Mouse (Mus musculus) liver, embryonic 13.5 days (tissue): ENCODE data around the gene Ccdc57. TPM values are rescaled to one million over a fixed set of nuclear protein-coding genes. Genes with fewer than 3 reads are reported as not detected.

Source experiments
- ATAC-seq: fragments of 200-750 bp; cut with Nextera tagmentation; 2 replicates; pipeline ENCODE4 v1.8.0; 2017; ENCODE audit warnings: low read depth, mild to moderate bottlenecking, moderate number of reproducible peaks, moderate library complexity
- DNase-seq: peaks from one replicate; pipeline ENCODE4 v3.0.0; 2022
- H3K27ac ChIP-seq: fragments of 300-500 bp; sonication (generic); 2 replicates; pipeline ENCODE4 v1.5.1; 2015; ENCODE audit warnings: moderate library complexity, mild to moderate bottlenecking, inconsistent platforms
- H3K27me3 ChIP-seq: fragments of 300-500 bp; sonication (generic); 2 replicates; pipeline ENCODE4 v1.6.1; 2015; ENCODE audit warnings: mild to moderate bottlenecking, inconsistent platforms
- H3K36me3 ChIP-seq: fragments of 300-500 bp; sonication (generic); 2 replicates; pipeline ENCODE4 v1.6.1; 2015; ENCODE audit warnings: mild to moderate bottlenecking, inconsistent platforms
- H3K4me1 ChIP-seq: fragments of 300-500 bp; sonication (generic); replicated peaks from 2 replicates; pipeline ENCODE4 v1.6.1; 2015; ENCODE audit warnings: inconsistent platforms
- H3K4me2 ChIP-seq: fragments of 300-500 bp; sonication (generic); 2 replicates; pipeline ENCODE4 v1.6.1; 2015; ENCODE audit warnings: inconsistent platforms, mild to moderate bottlenecking, moderate library complexity
- H3K4me3 ChIP-seq: fragments of 300-500 bp; sonication (generic); replicated peaks from 2 replicates; pipeline ENCODE4 v1.5.1; 2015; ENCODE audit warnings: mild to moderate bottlenecking, inconsistent platforms
- H3K9ac ChIP-seq: fragments of 300-500 bp; sonication (generic); 2 replicates; pipeline ENCODE4 v1.6.1; 2015; ENCODE audit warnings: mild to moderate bottlenecking, inconsistent platforms
- H3K9me3 ChIP-seq: fragments of 300-500 bp; sonication (generic); replicated peaks from 2 replicates; pipeline ENCODE4 v1.6.1; 2016; ENCODE audit warnings: inconsistent platforms
- WGBS: fragments of 180-500 bp; shearing (Covaris S2); methylation state at CpG from one replicate; pipeline ENCODE4 v1.1.7; 2015; ENCODE audit not compliant: insufficient replicate concordance; 5-methylcytosine and 5-hydroxymethylcytosine counted together
- polyA plus RNA-seq: library from polyadenylated mRNA; unstranded; fragments of >200 nt; fragmentation: Nextera tagmentation; extraction: Ambion mirVana; gene quantifications from 2 replicates; pipeline ENCODE4 v1.2.1, GENCODE M21; 2015

Gene Ccdc57
- polyA plus RNA-seq, 1 experiment from 2014 or later, result 1.8 TPM

DNA sequence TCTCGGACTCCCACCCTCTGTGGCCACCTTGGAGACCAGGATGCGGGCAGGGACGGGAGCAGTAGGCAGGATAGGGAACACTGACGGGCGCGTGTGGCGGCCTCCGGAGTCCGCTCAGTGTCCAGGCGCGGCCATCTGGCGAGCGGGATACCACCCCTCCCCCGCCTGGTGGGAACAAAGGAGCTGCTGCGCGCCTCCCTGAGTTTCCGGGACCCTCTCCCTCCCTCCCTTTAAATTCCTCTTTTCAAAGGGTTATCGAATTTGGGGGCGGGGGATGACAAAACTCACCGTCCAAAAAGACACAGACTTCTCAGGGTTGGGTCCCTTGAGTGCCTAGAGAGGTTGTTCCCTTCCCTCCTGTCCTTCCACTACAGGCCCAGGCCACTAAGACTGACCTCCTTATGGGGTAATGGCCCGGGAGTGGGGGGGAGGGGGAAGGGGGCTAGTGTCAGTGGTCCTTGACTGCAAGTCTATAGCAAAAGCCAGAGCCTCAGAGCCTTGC is 107.8 kb downstream of the Ccdc57 start:
- Histone ChIP-seq H3K27ac (peak overlapping the region; percentile 77), H3K27me3 (no peaks in the 10 kb centered on the region), H3K4me1 (peaks cover 54% of the 10 kb centered on the region), H3K4me2 (peak overlapping the region; percentile 98), H3K9ac (peak overlapping the region; percentile 86), H3K36me3 (peaks cover 28% of the 10 kb centered on the region), H3K4me3 (peak overlapping the region; percentile 75), H3K9me3 (no peaks in the 10 kb centered on the region)
- 1% methylated on average over 21 of the region's 21 CpGs for WGBS
- no peak for DNase-seq
- ATAC-seq, result no peak

- ATAC-seq, result peak; percentile 84
- peak; percentile 92 for DNase-seq
- Histone ChIP-seq H3K27me3 (no peaks in the 10 kb centered on the region), H3K4me3 (peak within 1 kb of the TSS; percentile 75), H3K9ac (peak within 1 kb of the TSS; percentile 86), H3K9me3 (no peaks in the 10 kb centered on the region), H3K4me2 (peak within 1 kb of the TSS; percentile 98), H3K36me3 (peaks cover 35% of the 10 kb centered on the region), H3K4me1 (peaks cover 54% of the 10 kb centered on the region), H3K27ac (peak within 1 kb of the TSS; percentile 89)
- WGBS, result under 1% methylated on average over 88 of the region's 109 CpGs
Observed at GRCm38 (mm10) chr11:120823956-120824786, 108.5 kb downstream of the Ccdc57 start, which contains the start of gene Fasn. Gene Fasn, minus strand, starts transcription at chr11:120824547.

DNA sequence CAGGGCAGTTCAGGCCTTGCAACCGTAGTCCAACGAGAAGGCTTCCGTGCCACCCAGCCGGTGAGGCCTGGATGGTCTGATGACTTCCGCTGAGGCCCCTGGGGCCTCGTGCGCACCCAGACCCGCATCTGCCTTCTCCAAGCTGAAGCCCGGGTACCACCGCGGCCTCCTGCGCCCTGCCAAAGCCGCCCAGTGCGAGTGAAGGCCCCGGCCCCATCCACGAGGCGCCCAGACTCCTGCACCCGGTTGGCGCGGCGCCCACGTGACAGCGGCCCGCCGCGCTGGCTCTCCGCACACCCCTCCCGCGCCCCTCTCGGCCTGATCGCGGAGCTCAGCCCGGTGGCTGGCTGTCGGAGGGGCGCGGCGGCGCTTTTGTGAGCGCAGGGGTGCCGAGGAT is 109.1 kb downstream of the Ccdc57 start:
- H3K27me3 ChIP-seq, result no peaks in the 10 kb centered on the region
- peak overlapping the region; percentile 98 for H3K4me2 ChIP-seq
- no peaks in the 10 kb centered on the region for H3K9me3 ChIP-seq
- H3K4me1 ChIP-seq, result peaks cover 54% of the 10 kb centered on the region
- DNase-seq (no peak), ATAC-seq (peak; percentile 60)
- peaks cover 41% of the 10 kb centered on the region for H3K36me3 ChIP-seq
- H3K27ac ChIP-seq, result peak overlapping the region; percentile 89
- H3K4me3 ChIP-seq, result peak overlapping the region; percentile 75
- WGBS, result under 1% methylated on average over 40 of the region's 40 CpGs
- H3K9ac ChIP-seq, result peak overlapping the region; percentile 86

- peak overlapping the region; percentile 89 for H3K27ac ChIP-seq
- H3K4me3 ChIP-seq, result peak overlapping the region; percentile 75
- no peaks in the 10 kb centered on the region for H3K9me3 ChIP-seq
- under 1% methylated on average over 14 of the region's 14 CpGs for WGBS
- peak overlapping the region; percentile 86 for H3K9ac ChIP-seq
- peaks cover 47% of the 10 kb centered on the region for H3K36me3 ChIP-seq
- peak overlapping the region; percentile 98 for H3K4me2 ChIP-seq
- no peaks in the 10 kb centered on the region for H3K27me3 ChIP-seq
- H3K4me1 ChIP-seq, result peaks cover 54% of the 10 kb centered on the region
- DNase-seq (no peak), ATAC-seq (no peak)
Observed at GRCm38 (mm10) chr11:120822831-120823550, 109.7 kb downstream of the Ccdc57 start.

- Histone ChIP-seq H3K9ac (peak overlapping the region; percentile 86), H3K4me1 (peaks cover 54% of the 10 kb centered on the region), H3K4me3 (peak overlapping the region; percentile 75), H3K36me3 (peaks cover 53% of the 10 kb centered on the region), H3K27me3 (no peaks in the 10 kb centered on the region), H3K4me2 (peak overlapping the region; percentile 98), H3K9me3 (no peaks in the 10 kb centered on the region), H3K27ac (no peak overlapping the region)
- WGBS, result 40% methylated on average over 4 of the region's 4 CpGs
- no peak for ATAC-seq
- no peak for DNase-seq
Observed at GRCm38 (mm10) chr11:120822321-120822720, 110.4 kb downstream of the Ccdc57 start.

- peak overlapping the region; percentile 86; the same call in 1 of the 2 replicates for H3K9ac ChIP-seq
Observed at GRCm38 (mm10) chr11:120821076-120821922, 111.4 kb downstream of the Ccdc57 start.

DNA sequence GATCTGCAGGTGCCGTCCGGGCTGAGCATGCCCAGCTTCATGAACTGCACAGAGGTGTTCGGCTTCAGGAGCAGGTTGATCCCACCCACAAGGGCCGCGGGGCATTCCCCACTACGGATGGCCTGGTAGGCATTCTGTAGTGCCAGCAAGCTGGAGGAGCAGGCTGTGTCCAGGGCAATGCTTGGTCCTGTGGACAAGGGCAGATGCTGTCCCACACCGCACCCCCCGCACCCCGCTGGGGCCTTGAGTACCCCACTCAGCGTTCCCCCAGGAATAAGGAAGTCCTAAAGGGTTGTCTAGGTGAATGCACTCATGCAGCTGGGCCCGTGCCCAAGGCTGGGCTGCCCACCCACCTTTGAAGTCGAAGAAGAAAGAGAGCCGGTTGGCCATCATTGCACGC is 112.1 kb downstream of the Ccdc57 start:
- Histone ChIP-seq H3K9ac (no peak overlapping the region), H3K27ac (no peak overlapping the region), H3K4me3 (no peak overlapping the region), H3K9me3 (no peaks in the 10 kb centered on the region), H3K27me3 (no peaks in the 10 kb centered on the region), H3K36me3 (peaks cover 71% of the 10 kb centered on the region), H3K4me1 (peaks cover 47% of the 10 kb centered on the region), H3K4me2 (no peak overlapping the region)
- DNase-seq (no peak), ATAC-seq (no peak)
- WGBS, result 87% methylated on average over 14 of the region's 14 CpGs

More at GRCm38 (mm10) chr11:120821076-120821922, 111.4 kb downstream of the Ccdc57 start:
- ATAC-seq (no peak), DNase-seq (no peak)
- H3K9me3 ChIP-seq, result no peaks in the 10 kb centered on the region
- 76% methylated on average over 14 of the region's 14 CpGs for WGBS
- H3K36me3 ChIP-seq, result peaks cover 64% of the 10 kb centered on the region
- peaks cover 53% of the 10 kb centered on the region for H3K4me1 ChIP-seq
- no peaks in the 10 kb centered on the region for H3K27me3 ChIP-seq
- peak overlapping the region; percentile 98 for H3K4me2 ChIP-seq
- H3K27ac ChIP-seq, result no peak overlapping the region
- peak overlapping the region; percentile 75; the same call in 1 of the 2 replicates for H3K4me3 ChIP-seq

DNA sequence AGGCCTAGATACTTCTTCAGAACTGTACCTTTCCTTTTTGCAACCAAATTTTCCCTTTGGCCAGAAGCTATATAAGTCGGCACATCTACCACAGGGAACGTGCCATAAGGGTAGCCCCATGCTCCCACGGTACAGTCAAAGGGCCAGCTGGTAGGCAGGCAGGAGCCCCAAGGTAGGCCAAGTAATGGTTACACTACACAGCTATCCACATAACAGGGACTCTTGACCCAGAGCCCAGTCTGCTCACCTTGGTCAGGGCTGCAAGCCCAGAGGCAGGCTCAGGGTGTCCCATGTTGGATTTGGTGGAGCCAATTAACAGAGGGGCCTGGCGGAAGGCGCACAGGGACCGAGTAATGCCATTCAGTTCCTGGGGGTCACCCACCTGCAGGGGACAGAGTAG is 113.1 kb downstream of the Ccdc57 start:
- ATAC-seq (no peak), DNase-seq (no peak)
- 82% methylated on average over 6 of the region's 6 CpGs for WGBS
- Histone ChIP-seq H3K9ac (no peak overlapping the region), H3K27ac (no peak overlapping the region), H3K36me3 (peaks cover 81% of the 10 kb centered on the region), H3K4me3 (no peak overlapping the region), H3K9me3 (no peaks in the 10 kb centered on the region), H3K27me3 (no peaks in the 10 kb centered on the region), H3K4me1 (peaks cover 37% of the 10 kb centered on the region), H3K4me2 (no peak overlapping the region)

DNA sequence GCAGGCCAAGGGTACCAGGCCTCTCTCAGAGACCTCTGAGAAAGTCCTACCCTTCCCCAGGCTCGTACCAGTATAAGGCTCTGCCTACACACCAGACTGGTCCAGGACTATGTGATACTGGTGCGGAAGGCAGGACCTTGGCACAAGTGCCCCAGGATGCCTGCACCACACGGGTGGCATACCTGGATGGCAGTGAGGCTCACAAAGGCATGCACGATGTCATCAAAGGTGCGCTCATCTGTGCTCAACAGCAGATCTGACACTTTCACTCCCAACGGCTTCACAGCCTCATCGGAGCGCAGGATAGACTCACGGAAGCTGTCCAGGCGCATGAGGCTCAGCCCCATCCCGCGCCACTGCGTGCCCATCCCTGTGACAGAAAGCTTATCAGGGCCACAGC is 114.4 kb downstream of the Ccdc57 start:
- 94% methylated on average over 13 of the region's 13 CpGs for WGBS
- peaks cover 28% of the 10 kb centered on the region for H3K4me1 ChIP-seq
- no peak for ATAC-seq
- H3K27ac ChIP-seq, result no peak overlapping the region
- no peak for DNase-seq
- H3K36me3 ChIP-seq, result peaks cover 94% of the 10 kb centered on the region
- no peaks in the 10 kb centered on the region for H3K27me3 ChIP-seq
- H3K4me2 ChIP-seq, result no peak overlapping the region
- H3K9me3 ChIP-seq, result no peaks in the 10 kb centered on the region
- no peak overlapping the region for H3K9ac ChIP-seq
- no peak overlapping the region for H3K4me3 ChIP-seq

GRCm38 (mm10) chr11:120817358-120817757 is 115.3 kb downstream of the Ccdc57 start:
- Histone ChIP-seq H3K9ac (no peak overlapping the region), H3K27ac (no peak overlapping the region), H3K27me3 (no peaks in the 10 kb centered on the region), H3K36me3 (peaks cover 100% of the 10 kb centered on the region), H3K4me2 (no peak overlapping the region), H3K9me3 (no peaks in the 10 kb centered on the region), H3K4me3 (no peak overlapping the region), H3K4me1 (peaks cover 19% of the 10 kb centered on the region)
- DNase-seq (no peak), ATAC-seq (no peak)
- WGBS, result 79% methylated on average over 6 of the region's 6 CpGs
